Mouse (Mus musculus): ENCODE data around the gene Pipox.

The Pipox gene

GRCm38 (mm10) chr11:77875847-77876759, 17.8 kb downstream of the Pipox start:
- DNase-seq (ENCODE audit: low read depth): peak; percentile 24

- DNase-seq (ENCODE audit: low read depth): no peak
Measured at GRCm38 (mm10) chr11:77875269-77875668, 18.6 kb downstream of the Pipox start.

GRCm38 (mm10) chr11:77874685-77875231, 19.1 kb downstream of the Pipox start:
- no peak for DNase-seq (ENCODE audit: low read depth)

- DNase-seq (ENCODE audit: low read depth): no peak
Measured at GRCm38 (mm10) chr11:77873116-77873515, 20.8 kb downstream of the Pipox start.

GRCm38 (mm10) chr11:77872685-77873084, 21.2 kb downstream of the Pipox start:
- DNase-seq (ENCODE audit: low read depth): no peak

GRCm38 (mm10) chr11:77872236-77872635, 21.7 kb downstream of the Pipox start:
- no peak for DNase-seq (ENCODE audit: low read depth)

GRCm38 (mm10) chr11:77871436-77871835, 22.5 kb downstream of the Pipox start:
- no peak for DNase-seq (ENCODE audit: low read depth)

GRCm38 (mm10) chr11:77867419-77868083, 26.3 kb downstream of the Pipox start:
- DNase-seq (ENCODE audit: low read depth): no peak

GRCm38 (mm10) chr11:77864771-77865170, 29.1 kb downstream of the Pipox start:
- no peak for DNase-seq (ENCODE audit: low read depth)

GRCm38 (mm10) chr11:77862887-77863286, 31.0 kb downstream of the Pipox start:
- no peak for DNase-seq (ENCODE audit: low read depth)

GRCm38 (mm10) chr11:77860947-77861346, 32.9 kb downstream of the Pipox start:
- DNase-seq (ENCODE audit: low read depth): no peak

- no peak for DNase-seq (ENCODE audit: low read depth)
Measured at GRCm38 (mm10) chr11:77858589-77858988, 35.3 kb downstream of the Pipox start.

- DNase-seq (ENCODE audit: low read depth): no peak
Measured at GRCm38 (mm10) chr11:77857089-77857488, 36.8 kb downstream of the Pipox start.

GRCm38 (mm10) chr11:77855396-77855795, 38.5 kb downstream of the Pipox start:
- DNase-seq (ENCODE audit: low read depth): no peak

- no peak for DNase-seq (ENCODE audit: low read depth)
Measured at GRCm38 (mm10) chr11:77854641-77855040, 39.3 kb downstream of the Pipox start.

- DNase-seq (ENCODE audit: low read depth): no peak
Measured at GRCm38 (mm10) chr11:77852941-77853668, 40.8 kb downstream of the Pipox start.

- DNase-seq (ENCODE audit: low read depth): no peak
Measured at GRCm38 (mm10) chr11:77852195-77852594, 41.7 kb downstream of the Pipox start.

- no peak for DNase-seq (ENCODE audit: low read depth)
Measured at GRCm38 (mm10) chr11:77851483-77852010, 42.3 kb downstream of the Pipox start.

GRCm38 (mm10) chr11:77850401-77851244, 43.3 kb downstream of the Pipox start:
- DNase-seq (ENCODE audit: low read depth): no peak

GRCm38 (mm10) chr11:77849151-77849550, 44.7 kb downstream of the Pipox start:
- DNase-seq (ENCODE audit: low read depth): no peak

- DNase-seq (ENCODE audit: low read depth): no peak
Measured at GRCm38 (mm10) chr11:77848131-77848530, 45.8 kb downstream of the Pipox start.

Measured in naive thymus-derived CD4-positive, alpha-beta T cell, adult 2 months (primary cell).